Mouse (Mus musculus): Measurements from ENCODE around the gene Scrn1.

- no peak for TF ChIP-seq CTCF (IDR thresholded peaks at IDR 0.05; ENCODE audit: control insufficient read depth, insufficient read depth, insufficient replicate concordance, low read depth, low read length)
- TF ChIP-seq POLR2A (IDR thresholded peaks at IDR 0.05; ENCODE audit: control insufficient read depth, low read depth, low read length): no peak
Measured at GRCm38 (mm10) chr6:54562018-54562809, 4.1 kb downstream of the Scrn1 start.

Measured in testis, adult 2 months (tissue).